Mouse (Mus musculus) heart, postnatal 14 days (tissue): ENCODE measurements at regions not wholly inside any gene's neighbourhood (a gene's known extent, or its start where the extent isn't known, plus 50 kb on each side); places are given as distances from the start of the nearest gene placed in this dataset.

Source experiments
- DNase-seq, 2 experiments: peaks; one replicate each; pipeline ENCODE4 v3.0.0; 2021 to 2022
- intact Hi-C: fragments of 180-260 bp; cut with DNase I; formaldehyde crosslinking; loops from one replicate; pipeline ENCODE4 v1.15.1; 2025

DNA sequence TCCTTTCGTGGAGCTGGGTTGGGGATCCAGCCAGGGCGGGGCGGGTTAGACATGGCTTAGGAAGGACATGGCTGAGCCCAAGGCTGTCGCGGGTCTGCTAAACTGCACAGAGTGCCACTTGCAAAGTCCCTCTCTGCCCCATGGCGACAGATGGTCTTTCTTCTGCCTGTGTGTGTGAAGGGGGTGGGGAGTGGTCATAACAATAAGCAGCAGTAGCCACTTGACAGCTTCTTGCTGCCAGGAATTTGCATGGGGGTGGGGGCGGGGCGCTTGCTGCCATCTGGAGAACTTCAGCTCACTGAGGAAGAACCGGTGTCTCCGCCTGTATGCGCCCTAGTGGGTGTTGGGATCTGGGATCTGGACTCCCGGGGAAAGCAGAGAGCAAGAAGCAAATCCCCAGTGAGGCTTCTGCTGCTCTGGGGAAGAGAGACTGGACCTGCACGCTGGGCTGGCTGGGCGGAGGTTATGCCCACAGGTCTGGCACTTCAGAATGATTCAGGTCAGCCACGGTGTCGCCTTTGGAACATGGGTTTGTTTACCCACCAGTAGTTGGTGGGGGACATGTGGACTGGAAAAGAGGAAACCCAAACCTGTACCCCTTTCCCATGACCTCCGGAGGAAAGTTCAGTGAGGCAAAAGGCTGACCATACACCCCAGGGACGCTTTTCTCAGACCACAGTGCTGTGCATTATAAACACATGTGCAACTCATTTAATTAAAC lies 258.7 kb upstream of the Marcks start:
- DNase-seq, result peak; percentile 46 to 55

DNA sequence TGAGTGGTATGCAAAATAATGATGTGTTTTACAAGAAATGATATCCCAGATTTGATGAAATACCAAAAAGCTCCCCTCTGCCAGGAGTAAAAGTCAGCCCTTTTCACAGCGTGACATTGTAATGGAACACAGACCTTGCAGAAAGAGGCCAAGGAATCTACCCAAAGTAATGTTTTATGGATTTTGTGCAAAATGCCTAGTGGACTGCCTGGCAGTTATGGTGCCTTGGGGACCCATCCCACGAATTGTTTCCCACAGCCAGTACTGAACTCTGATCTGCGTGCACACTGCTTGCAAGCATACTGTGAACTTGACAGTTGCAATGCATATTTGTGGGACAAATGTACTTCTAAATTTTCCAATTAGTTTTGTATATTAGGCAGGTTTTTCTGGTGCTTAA lies 251.3 kb upstream of the Marcks start:
- intact Hi-C loops, result no loop called here

More for the DNA sequence above, 258.7 kb upstream of the Marcks start:
- intact Hi-C loops, result no loop called here

DNA sequence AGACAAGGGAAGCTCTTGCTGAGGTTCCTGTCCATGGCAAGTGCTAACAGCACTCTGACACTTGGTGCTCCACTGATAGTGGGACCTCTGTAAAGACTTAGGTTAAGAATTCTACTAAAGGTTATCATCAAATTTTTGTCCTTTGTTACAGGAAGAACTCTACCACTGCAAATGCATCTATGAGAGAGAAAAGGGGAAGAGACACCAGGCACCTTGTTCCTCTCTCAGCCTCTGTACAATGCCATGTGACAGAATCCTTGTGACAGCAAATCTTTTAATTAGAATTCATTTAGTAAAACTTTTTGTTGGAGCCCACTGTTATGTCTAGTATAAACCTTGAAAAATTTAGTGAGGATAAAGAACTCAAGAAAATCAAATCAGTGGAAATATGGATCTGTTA lies 247.5 kb upstream of the Marcks start:
- no peak for DNase-seq
- intact Hi-C loops, result no loop called here

More for the DNA sequence above, 251.3 kb upstream of the Marcks start:
- DNase-seq, result no peak

DNA sequence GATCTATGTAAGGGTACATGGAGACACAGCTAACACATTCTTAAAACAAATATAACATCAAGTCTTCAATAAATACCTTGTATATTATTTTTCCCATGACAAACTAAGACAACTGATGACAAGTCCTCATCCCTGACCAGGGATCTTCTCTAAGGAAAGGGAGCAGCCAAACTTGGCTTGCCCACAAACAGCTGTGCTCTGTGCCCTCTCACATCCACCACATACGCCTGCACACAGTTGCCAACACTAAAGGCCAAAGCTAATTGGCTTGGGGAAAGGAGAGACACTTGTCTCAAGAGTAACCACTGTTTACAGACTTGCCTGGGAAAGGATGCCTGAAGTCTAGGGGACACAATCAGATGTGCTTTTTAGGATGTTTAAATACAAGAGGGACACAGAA lies 241.3 kb upstream of the Marcks start:
- DNase-seq, result no peak
- intact Hi-C loops, result no loop called here

DNA sequence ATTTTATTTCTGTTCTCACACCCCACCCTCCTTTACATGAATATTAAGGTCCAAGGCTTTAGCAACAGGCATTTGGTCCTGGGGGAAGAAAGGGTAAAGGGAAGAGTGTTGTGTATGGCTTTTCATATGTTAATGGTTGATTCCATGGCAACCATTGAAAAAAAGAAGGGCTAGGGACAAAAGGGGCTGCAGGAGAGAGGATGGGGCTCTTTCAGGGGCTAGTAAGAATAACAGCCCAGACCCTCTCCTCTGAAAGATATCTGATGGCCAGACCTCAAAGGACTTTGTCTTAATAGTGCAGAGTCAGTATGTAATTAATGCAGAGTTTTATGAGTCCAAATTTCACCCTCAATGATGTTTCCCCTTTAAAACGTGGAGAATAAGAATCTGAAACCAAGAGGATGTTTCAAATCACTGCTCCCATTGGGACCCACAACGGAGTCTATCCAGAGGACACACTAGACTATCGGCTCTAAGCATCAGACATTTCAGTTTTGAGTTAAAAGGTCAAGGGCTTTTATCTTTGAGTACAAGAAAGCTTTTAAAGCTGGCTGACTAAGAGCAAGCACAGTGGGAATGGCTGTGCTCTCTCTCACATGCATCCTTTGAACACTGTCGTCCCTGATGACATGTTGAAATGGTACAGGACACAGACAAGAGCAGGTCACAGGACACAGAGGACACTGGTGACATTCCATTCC lies 239.4 kb upstream of the Marcks start:
- no peak for DNase-seq
- intact Hi-C loops, result no loop called here

DNA sequence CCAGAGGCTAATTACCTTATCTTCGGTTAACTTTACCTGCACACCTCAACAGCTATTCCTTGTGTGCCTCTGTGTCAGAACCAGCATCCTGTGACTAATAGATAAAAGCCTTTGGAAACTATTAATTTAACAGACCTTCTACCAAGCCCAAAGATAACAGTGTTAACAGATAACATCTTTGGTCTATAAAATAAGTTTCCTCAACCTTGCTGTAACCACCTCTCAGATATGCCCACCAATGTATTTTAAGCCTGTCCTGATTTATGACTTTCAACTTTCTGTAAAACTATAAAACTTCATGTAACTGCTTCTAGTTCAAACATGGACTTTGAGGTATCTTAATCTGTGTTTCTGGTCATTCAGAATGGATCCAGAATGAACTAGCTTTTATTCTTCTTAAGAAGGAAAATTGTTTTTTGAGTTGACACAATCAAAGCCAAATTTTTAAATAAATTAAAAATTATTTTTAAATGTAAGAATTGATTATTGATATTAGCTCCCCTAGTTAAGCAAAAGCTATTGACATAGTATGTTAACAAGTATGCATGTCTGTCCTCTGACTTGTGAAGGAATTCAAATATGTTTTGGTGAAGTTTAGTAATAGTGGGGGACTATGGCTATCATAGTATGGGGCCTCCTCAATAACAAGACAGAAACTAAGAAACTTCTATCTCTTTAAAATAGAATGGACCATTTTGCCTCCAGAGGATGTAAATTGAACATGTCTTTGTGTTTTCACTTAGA lies 238.7 kb upstream of the Marcks start:
- intact Hi-C loops, result no loop called here
- DNase-seq, result no peak

DNA sequence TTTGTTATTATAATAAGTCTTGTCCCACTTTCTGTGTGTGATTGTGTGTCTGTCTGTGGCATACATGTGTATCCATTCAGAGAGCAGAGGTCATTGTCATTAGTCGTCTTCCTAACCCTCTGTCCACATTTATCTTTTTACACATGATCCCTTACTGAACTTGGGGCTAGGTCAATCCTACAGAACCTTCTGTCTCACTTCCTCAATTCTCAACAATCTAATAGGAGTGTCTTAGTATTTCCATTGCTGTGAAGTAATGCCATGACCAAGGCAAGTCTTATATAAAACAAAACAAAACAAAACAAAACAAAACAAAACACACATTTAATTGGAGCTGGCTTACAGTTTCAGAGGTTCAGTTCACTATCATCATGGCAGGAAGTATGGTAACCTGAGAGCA lies 237.5 kb upstream of the Marcks start:
- DNase-seq, result no peak
- intact Hi-C loops, result no loop called here

DNA sequence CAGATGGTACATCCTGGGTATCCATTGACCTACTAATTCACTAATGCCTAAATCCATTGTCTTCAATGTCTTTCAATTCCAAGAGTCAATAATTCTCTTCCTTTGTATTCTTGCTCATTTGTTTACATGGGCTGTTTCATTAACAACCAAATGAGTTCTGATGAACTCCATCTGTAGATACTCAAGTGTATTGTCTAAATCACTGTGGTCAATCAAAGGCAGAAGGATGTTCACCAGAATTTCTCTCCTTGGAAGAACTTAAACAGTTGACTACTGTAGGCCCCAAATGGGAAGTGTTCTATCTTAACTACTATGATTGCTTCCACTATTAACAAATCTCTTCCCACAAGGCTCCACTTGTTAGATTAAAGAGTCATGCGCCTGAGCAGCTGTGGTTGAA lies 236.9 kb upstream of the Marcks start:
- DNase-seq, result no peak
- intact Hi-C loops, result no loop called here

DNA sequence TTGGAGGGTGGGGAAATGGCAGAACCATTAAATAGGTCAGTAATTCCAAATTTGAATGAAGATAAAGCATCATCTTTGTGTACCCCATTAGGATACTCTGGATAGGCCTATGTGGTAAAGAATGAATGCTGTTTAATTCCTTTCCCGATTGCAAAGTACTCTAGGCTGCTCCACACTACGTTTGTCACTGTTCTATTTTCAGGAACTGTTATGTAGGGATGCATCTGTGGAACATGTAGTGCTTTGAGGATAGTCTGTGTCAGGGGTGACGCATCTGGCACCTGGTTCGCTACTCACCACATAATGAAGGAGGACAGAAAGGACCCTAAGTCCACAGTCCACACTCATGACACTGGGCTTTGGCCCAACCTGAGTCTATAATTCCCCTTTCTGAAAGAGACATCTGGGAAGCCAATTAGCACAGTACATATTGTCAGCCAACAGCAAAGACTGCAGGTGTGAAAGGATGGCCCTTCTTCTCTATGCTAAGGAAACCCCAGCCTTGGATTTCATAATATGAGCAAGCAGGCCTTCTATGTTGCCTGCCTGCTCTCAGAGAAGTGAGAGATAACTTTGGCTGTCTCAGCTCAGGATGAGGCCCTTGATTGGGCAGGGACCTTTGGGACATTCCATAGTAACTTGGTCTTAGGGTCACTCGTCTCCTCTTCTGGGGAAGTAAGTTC lies 230.4 kb upstream of the Marcks start:
- DNase-seq, result no peak
- intact Hi-C loops, result no loop called here

DNA sequence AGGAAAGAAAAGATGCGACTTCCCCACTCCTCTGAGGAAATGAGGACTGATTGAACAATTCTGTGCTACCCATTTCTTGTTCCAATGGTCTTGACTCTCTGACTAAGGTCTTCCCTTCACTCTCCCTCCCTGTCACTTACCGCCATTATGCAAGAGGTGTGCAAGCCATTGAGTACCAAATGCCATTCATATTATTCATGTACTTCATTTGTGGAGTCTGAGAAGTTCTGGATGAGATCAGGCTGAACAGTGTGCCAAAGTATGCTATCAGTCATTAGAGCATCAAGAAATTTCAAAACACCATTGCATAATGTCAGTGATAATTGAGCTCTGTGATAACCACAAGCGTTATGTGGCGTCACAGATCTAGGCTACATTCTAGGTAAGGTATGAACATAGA lies 229.1 kb upstream of the Marcks start:
- no peak for DNase-seq
- intact Hi-C loops, result no loop called here

DNA sequence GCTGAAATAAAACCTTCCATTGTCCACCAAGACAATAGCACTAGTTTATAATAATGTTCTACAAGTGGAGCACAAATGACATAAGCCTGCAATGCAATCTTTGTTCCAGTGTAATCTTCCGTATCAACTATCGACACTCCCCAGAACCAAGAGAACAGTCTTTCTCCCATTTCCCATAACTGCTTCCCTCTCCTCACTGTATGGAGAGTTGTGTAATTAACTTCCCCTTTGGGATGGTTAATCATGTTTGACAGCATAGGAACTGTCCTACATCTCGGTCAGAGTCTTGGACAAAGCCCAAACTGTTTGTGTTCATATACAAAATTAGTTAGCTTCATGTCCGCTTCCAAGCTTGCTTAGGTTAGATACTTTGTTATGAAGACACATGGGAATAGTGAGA lies 225.8 kb upstream of the Marcks start:
- DNase-seq, result no peak

DNA sequence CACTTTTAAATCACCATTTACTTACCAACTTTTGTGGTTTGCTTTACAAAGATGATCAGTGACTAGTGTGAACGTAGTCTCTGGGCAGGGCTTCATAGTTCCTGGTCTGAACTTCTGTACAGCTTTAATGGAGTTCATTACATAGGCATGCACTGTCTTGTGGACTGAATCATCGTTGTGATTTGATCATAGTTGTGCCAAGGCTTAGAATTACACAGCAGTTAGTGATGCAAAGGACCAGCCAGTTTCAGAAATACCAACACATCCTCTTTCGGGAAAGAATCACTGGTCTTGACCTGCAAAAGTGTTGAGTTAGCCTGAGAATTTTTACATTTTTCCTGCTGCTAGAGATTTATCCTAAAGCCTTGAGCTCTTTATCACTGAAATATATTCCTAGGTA lies 222.3 kb upstream of the Marcks start:
- no peak for DNase-seq
- intact Hi-C loops, result no loop called here

More for the DNA sequence above, 225.8 kb upstream of the Marcks start:
- intact Hi-C loops, result no loop called here

DNA sequence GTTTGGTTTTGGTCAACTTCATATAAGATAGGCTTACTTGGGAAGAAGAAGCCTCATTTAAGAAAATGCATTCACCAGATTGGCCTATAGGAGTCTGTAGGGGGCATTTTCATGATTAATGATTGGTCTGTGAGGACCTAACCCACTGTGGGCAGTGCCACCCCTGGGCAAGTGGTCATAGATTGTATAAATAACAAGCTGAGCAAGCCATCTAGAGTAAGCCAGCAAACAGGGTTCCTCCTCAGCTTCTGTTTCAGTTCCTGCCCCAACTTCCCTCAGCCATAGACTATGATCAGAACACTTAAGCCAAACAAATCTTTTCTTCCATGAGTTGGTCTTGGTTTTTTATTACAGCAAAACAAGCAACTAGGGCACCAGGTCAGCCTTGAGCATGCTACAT lies 220.2 kb upstream of the Marcks start:
- intact Hi-C loops, result no loop called here
- DNase-seq, result no peak

DNA sequence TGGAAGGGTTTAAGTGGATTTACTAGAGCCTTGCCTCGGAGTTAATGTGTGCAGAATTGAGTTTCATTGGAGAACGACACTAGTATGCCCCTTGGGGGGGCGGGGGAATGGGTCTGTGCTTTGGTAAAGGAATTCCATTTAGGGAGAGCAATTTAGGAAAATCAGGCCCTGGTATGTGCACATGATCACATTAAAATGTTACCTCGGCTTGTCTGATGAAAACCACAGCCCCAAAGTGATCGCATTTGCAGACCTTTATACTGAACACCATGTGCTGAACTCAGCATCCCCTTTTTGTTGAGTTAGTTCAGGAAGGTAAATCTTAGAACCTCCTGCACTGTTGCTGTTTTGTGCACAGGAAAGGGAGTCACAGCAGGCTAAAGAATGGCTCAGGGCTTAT lies 219.6 kb upstream of the Marcks start:
- intact Hi-C loops, result no loop called here
- DNase-seq, result no peak

DNA sequence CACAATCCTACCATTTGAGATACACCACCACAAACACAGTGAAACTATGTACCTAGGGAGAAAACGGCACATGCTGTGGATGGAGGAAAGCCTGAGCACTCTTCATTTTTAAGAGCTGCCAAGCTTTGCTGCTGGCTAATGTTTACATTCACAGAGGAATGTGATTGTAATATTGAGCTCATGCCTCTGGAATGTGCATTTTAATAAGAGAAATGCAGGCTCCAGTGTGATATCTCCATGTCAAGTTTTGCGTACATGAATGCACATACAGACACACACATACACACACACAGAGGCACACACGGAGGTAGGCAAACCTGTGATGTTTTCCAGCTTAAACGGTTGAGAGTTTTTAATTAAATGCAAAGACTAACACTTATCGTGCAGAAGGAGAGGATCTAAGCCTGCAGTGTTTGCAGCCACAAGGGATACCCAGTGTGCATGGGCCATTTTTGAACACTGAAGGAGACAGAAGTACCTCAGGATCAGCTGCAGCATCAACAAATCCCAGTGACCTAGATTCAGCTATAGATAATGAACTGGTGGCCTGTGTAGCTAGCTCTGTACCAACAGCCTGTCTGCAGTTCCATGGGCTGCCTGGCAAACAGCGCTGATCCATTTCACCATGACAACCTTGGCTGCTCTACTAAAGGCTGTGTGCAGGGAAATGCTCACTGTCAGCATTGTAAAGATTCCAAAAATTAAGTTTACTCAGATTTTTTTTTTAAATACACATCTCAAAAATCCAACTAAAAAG lies 218.8 kb upstream of the Marcks start:
- no peak for DNase-seq
- intact Hi-C loops, result no loop called here

DNA sequence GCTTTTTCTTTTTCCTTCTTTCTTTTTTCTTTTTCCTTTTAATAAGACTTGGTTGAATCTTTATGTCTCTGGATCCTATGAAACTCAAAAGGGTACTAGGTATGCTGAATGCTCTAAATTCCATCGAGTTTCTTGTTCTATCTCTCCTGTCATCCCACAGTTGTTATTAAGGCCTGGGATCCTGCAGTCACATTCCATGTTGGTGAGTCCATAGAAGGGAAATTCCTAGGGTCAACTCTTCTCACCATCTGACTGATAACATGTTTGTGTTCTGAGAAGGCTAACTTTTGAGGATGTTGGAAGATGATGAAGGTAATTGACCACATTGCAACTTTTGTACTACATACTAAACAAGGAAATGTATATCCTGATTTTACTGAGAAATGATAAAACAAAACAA lies 210.5 kb upstream of the Marcks start:
- no peak for DNase-seq
- intact Hi-C loops, result no loop called here

DNA sequence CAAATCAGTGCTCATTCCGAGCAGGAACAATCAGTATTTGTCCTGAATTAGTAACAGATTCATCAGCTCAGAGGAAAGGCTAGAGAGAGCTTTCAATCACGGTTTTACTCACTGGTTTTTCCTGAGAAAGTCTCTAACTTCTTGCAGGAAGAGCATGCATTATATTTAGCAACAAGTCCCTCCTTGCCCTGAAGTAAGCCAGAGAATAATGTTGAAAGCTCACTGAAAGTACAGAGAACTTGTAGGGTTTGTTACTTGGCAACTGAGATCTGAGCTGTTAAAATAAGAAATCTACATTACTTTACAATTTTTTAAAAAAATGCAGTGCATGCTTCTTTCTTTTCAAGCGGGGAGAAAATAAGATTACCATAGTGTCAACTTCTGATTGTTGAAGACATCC lies 209.7 kb upstream of the Marcks start:
- DNase-seq, result no peak
- intact Hi-C loops, result no loop called here

DNA sequence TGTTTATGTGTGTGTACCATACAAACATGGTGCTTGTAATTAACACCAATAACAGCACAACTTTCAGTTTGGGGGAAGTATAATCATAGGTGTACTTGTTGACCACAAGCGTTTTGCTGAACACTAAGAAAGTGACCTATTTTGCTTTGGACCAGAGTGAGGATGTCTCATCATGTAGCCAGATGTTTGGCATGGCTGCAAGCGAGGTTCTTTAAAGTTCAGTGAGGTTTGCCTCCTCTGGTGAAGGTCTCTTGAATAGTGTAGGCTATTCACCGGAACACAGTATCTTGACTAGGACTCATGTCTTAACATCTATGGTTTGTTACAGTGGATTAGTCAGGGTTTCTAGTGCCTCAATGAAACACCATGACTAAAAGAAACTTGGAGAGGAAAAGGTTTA lies 208.9 kb upstream of the Marcks start:
- intact Hi-C loops, result no loop called here

DNA sequence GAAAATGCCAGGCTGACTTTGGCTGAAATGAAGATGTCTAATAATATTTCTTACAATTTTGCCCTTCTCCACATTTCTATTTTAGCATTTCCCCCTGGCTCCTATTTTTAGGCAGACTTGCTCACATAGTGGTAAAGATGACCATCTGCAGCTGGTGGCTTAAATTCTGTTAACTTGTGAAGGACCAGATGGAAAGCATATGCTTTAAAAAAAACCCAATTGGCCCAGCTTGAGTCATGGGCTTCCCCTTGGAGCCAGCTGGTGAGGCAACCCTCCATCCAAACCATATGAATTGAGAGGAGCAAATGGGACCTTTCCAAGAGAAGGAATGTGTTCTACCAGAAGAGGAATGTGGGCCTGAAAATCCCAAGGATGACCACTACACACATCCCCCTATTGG lies 204.0 kb upstream of the Marcks start:
- intact Hi-C loops, result no loop called here
- no peak for DNase-seq

More for the DNA sequence above, 208.9 kb upstream of the Marcks start:
- no peak for DNase-seq

DNA sequence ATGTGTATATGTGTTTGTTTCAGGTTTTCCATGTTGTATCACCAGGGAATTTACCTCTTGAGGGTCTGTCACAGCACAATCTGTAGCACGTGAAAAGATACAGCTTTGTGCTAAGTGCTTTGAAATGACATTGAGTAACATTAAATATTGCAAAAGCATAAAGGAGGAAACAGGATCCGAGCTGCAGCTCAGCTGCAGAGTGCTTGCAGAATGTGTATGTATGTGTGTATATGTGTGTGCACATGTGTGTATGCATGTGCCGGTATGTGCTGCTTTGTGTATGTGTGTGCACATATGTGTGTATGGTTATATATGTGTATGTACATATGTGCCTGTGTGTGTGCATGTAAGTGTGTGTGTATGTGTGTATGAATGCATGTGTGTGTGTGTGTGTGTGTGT lies 200.9 kb upstream of the Marcks start:
- intact Hi-C loops, result loop anchor here (5.0 kb wide), 1 partner anchor 202 kb away; the partner anchor contains the start of gene Marcks

More for the DNA sequence above, 200.9 kb upstream of the Marcks start:
- no peak for DNase-seq
